Mouse (Mus musculus): ENCODE measurements at regions not wholly inside any gene's neighbourhood (a gene's known extent, or its start where the extent isn't known, plus 50 kb on each side); places are given as distances from the start of the nearest gene placed in this dataset.

DNA sequence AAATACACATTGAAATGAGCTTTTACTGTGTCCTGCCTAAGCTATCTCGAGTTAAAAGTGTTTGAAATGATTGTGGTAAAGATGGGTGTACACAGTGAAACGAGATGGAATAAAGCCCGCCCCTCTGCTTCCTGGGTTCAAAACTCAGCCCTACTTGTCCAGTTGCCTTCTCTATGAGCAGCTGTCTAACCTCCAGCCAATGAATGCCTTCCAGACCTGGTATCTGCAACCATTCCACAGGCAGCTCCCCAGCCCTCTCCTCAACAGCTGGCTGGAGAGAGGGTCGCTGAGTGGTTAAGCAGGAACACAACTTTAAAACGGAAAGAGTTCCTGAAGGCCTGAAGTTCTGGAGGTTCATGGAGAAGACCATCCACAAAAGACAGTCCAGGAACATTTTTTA is 78.0 kb upstream of the Gm47985 start:
- TF ChIP-seq CTCF (IDR thresholded peaks at IDR 0.05; ENCODE audit: borderline replicate concordance, control insufficient read depth, extremely low read depth, insufficient read depth, low read length, poor library complexity): no peak
- no peak for TF ChIP-seq POLR2A (IDR thresholded peaks at IDR 0.05; ENCODE audit: control insufficient read depth, extremely low read depth, insufficient read depth, low read length, poor library complexity)
